Mouse (Mus musculus) kidney, postnatal 10 days (tissue): ENCODE data around the gene Eci3.
A peak's percentile ranks its signal among the peaks of the same experiment; 100 is the strongest.
"Not testable (repeated sequence)": the region's sequence is repeated elsewhere in the genome, so short reads cannot be mapped to it uniquely, and the experiment has no call there.

Source experiments
- DNase-seq: peaks from one replicate; pipeline ENCODE4 v3.0.0; 2021; ENCODE audit warnings: mixed read lengths

The Eci3 gene

DNA sequence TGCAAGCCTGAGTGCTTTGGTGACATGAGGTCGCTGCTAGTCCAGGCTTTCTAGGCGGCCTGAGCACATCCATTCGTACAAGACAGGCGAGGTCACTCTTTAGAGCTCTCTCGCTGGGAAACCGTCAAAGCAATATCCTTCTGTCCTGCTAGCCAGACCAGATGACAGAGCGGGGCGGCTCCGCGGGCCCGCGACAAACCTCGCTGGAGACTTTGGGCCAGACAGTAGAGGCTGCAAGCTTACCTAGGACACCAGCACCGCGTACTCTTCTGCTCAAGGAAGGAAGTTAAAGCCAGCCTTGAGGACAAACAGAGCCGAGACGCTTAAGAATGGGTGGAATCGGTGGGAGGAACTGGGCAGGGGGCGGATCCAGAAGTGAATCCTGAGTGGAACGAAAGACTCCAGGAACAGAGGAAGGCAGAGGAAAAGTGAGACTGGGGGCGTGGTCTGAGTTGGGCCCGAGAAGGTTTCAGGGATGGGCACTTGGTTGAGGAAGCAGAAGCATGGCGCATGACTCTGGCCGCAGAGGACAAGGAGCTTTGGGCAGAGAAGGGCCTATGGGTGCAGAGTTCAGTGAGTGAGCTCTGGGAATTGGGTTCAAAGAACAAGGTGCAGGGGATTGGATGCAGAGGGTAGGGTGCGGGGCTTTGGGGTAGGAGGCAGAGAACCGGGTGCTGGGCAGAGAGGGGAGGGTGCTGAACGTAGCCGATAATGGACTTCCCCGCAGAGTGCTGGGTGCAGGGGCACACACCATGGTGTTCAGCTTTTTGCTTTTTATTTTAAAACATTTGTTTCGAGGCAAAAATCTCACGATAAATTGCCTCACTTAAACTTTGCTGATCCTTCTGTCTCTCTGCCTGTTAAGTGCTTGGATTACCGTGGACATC, at the start of gene Eci3:
Gene Eci3, minus strand, starts transcription at position 300 of the 887 bp plus-strand sequence.
- peak; percentile 81 for DNase-seq

DNA sequence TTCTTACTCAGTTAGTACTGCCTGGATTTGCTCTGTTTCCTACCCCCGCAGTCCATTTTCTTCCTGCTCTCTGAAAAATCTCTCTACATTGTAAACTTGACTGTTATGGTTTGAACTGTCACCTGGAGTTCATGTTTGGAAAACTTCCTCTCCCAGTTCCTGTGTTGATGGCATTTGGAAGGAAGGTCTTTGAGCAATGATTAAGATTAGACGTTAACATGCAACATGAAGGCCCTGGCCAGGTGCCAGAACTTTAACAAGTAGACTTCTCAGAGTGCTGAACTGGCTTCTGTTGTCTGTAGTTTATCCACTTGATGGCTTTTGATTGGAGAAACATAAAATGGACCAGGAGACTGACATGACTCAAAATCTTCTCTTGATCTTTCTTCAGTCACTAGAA, 32.3 kb upstream of the Eci3 start:
- DNase-seq = peak; percentile 71

DNA sequence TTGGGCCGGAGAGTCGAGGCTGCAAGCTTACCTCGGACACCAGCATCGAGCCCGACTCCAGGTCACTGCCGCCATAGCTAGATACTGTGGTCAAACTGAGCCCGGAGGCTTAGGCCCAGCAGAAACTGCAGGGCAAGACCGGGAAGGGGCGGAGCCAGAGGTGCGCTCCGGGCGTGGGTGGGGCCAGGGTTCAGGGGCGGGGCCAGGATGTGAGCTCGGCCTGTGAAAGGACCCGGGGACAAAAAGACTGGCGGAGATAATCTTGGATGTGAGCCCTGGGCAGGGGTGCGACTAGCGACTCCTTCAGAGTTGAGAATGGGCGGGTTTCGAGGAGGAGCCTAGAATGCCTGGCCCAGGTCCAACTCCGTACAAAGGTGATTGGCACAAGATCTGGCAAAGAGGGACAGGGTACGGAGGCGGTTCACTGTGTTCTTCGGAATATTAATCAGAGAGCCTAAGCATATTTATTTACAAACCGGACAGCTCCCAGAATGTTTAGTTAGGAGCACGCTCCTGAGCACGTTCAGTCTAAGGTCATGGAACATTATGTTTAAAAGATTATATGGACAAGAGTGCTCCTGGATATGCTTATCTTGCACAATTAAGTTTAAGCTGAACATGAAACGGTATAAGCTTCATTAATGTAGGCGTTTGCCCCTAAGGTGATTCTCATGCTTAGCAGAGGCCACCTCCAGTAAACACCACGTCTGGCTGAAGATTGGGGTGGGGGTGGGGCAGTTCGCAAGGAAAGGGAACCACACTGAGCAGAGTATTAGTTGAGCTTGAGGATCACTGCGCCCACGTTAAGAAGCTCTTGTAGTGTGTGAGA, 30.6 kb upstream of the Eci3 start:
- DNase-seq = peak; percentile 99

DNA sequence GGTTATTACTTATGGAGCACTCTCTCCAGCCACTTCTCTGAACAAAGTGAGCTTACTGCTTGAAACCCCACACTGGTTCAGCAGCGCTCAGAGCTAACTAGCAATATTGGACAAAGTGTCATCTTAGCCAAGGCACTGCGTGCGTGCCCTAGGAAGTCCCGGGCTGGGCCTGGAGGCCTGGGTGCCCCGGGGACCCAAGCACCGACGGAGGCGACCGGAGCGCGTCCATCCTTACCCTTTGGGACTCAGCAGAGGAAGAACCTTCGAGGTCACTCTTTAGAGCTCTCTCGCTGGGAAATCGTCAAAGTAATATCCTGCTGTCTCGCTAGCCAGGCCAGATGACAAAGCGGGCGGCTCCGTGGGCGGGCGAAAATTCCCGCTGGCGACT, 30.0 kb upstream of the Eci3 start:
- DNase-seq = no peak

DNA sequence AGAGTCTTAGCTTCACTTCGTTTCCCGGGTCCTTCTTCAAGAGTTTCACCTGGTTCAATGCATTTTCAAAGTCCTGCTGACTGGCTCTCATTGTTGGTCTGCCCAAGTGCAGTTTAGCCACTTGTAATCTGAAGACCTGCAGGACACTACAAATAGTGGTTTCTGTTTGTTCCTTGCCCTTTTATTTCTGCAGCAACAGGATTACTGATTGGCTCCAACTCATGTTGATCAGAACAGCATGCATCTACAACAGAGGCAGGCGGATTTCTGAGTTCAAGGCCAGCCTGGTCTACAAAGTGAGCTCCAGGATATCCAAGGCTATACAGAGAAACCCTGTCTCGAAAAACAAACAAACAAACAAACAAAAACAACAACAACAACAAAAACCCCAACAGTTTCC, 29.5 kb upstream of the Eci3 start:
- DNase-seq = no peak

DNA sequence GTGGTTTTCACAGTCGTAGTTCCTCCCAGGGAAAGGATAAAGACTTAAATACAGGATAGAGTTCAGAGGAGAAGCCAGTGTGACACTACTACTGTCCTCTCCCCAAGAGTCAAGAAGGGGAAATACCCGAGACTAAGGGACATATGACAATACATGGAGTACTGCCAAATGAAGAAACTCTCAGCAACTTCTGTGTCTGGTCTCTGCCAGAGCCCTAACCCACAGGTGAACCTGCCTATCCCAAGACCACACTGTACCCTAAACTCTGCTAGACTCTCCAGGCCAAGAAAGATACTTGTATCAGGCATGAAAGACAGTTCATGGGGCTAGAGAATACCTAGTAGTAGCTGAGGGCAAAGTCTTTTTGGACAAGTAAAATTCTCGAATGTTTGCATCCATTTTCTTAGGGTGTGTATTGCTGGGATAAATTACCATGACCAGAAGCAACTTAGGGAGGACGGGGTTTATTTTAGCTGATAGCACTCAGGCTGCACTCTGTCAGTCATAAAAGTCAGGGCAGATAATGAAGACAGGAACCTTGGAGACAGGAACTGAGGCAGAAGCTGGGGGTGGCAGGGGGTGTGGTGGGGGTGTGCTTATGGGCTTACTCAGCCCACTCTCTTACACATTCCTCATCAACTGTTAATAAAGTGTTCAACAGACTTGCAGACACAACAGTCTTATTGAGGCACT, 28.1 kb upstream of the Eci3 start:
- no peak for DNase-seq

DNA sequence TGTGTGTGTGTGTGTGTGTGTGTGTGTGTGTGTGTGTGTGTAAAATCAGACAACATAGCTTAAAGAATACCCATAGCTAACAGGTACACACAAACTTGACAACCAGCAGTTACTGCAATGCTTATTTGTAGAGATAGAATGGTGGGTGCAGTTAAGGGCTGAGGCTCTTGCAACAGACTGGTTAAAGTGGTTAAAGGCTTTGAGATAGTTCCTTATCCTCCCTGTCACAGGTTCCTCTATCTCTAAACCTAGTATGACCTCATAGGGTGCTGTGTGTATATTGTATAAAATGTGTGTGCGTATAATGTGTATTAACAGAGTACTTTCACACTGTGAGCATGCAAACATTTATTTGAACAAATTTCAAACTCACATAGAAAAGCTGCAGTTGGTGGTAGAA, 19.9 kb upstream of the Eci3 start:
- not testable (repeated sequence) for DNase-seq

DNA sequence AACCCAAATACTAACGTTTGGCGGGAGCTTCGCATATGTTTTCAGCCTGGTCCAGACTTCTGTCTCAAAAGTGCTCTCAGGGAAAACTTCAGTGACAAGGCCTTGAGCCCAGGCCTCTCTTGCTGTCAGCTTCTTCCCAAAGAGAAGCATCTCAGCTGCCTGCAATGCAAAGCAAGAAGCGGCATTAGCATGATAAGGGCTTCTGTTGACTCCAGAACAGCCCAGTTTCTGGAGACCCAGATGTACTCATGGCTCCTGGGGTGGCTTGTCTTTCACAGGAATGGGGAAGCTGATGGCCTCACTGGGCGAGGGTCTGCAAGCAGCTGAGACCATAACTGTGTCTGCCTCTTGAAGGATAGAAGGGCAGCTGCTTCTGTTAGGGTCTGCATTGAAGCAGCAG, 15.0 kb upstream of the Eci3 start:
- not testable (repeated sequence) for DNase-seq

DNA sequence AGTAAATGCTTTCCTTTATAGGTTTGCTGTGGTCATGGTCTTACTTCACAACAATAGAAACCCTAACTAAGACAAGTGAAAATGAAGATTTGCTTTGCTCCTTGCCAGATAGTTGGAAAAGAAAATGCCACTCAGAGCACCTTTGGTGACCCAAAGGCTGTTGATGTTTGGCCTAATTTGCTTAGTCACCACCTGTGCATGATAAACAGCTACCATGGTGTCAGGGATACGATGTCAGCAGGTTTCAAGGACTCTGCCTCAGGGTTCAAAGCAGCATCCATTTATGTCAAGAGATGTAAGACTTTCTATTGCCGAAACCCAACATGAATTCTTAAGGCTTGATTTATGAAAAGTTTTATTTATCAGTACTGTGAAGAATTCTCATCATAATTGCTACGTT, 13.8 kb upstream of the Eci3 start:
- DNase-seq = no peak

DNA sequence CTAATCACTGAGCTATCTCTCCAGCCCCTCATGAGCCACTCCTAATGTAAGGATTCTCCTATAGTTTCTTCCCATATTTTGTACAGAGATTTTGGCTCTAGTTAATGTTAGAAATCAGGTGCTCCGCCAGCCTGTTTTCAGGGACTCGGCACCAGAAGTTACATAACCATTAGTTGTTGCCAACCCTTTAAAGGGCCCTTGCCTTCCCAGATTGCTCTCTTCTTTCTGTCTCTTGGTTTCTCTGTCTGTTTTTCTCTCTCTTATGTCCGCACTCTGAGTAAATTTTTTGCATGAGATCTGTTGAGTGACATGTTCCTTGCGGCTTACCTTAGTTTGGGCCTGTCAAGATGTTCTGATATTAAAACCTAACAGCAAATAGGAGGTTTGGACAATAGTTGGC, 12.5 kb upstream of the Eci3 start:
- no peak for DNase-seq

DNA sequence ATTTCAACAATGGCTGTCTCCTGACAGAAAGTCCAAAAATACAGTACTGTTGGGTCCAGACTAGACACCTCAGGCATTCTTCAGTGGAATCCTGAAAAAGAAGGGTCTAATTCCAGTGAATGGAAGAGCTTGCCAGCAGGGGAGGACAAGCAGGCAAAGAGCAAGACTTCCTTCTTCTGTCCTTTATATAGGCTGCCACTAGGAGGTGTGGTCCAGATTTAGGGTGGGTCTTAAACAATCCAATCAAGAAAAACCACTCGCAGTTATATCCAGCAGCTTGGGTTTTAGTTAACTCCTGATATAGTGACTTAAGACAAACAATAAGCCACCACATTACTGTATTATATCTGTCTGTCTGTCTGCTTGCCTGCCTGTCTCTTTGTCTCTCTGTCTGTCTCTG, 10.2 kb upstream of the Eci3 start:
- no peak for DNase-seq

DNA sequence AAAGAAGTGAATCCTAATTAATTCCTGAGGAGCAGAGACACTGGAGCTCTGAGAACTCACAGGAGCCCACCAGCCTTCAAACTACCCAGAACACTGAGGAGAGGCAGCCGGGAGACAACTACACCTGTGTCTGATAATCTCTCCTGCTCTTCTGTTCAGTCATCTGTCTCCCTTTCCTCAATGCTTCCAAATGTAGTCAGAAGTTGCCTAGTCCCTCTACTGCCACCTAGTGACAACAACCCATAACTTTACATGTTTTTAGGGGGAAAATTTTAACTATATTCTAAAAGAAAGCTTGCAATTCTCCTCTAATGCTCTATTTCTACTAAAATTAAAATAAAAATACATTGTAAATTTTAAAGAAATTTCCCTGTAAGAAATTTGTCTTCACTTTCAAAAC, 9.5 kb upstream of the Eci3 start:
- DNase-seq = no peak

DNA sequence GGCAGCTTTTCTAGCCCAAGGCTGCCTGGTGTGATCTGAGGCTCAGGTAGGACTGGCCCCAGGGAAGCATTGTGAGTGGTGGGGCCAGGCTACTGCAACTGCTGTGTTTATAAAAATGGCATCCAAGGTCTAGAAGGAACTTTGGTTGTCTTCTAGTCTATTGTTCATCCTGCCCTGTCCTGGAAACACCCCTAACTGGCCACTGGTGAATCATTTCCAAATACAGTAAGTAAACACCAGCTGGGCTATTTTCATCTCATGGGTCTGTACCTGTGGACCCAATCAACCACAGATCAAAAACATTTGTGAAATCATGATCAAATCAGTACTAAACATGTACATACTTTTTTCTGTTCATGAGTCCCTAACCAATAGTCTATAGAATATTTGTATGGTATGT, 8.8 kb upstream of the Eci3 start:
- DNase-seq = not testable (repeated sequence)

DNA sequence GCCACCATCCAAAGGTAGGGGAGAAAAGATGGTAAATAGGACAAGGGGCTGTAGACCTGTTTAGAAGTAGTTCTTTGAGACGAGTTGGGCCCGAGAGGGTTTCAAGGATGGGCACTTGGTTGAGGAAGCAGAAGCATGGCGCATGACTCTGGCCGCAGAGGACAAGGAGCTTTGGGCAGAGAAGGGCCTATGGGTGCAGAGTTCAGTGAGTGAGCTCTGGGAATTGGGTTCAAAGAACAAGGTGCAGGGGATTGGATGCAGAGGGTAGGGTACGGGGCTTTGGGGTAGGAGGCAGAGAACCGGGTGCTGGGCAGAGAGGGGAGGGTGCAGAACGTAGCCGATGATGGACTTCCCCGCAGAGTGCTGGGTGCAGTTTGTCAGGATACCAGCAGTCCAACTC, 2.0 kb upstream of the Eci3 start:
- DNase-seq = not testable (repeated sequence)

DNA sequence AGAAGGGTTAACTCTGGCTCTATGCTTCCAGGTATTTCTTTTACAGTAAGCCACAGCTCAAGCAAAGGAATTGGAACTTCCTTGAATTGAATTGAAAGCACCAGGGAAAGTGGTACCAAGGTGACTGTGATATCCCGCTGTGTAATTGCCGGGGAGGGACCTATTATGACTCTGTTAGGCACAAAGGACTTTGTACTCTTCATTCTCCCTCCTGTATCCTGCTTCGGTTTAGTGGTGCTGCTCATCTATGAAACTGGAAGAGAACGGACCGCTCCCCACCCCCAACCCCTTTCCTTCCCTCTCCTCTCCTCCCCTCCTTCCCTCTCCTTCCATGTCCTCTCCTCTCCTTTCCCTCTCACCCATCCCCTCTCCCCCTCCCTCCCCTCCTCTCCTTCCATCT, 1.3 kb upstream of the Eci3 start:
- no peak for DNase-seq

DNA sequence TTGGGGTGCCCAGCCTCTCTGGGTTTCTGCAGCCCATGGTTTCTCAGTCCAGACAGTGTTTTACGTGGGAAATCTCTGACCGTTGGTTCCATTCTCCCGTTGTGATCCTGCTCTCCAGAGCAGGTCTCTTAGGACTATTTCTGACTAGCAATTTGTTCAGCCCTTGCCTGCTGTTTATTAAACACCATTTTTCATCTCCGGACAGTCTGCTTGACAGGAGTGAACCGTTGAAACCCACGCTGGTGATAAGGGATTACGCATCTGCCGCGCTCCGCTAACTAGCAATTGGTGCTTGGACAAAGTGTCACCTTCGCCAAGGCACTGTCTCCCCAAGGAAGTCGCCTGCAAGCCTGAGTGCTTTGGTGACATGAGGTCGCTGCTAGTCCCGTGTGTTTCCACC, 809 bp upstream of the Eci3 start:
- no peak for DNase-seq

DNA sequence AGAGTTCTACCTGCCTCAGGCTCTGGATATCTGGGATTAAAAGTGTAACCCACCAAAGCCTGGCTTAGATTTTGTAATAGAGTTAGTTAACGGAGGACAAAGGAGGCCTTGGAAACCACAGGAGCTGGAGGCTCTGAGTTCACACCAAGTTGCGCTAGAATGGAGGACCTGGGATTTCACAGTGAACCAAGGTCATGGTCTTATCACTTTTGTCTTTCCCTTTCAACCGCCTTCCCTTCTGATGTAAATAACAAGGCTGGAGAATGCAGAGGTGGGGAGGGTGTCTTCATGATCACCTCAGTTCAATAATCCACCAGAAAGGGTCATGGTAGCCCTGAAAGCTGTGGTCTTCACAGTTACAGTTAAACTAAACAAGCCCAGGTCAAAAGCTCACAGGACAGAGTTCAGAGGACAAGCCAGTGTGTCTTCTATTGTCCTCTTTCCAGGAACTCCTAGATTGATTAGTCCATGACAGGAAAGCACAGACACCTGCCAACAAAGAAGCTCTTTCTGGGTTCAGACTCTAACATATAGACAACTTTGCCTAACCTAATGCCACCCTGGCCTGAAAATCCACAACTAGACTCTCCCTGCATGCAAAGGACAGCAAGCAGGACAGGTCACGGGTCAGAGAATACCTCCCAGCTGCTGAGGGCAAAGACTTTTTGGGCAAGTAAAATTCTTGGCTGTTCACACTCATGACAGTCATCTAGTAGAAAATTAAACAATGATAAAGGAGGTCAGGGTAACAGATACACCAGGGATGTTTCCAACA, 2.4 kb downstream of the Eci3 start:
- DNase-seq = peak; percentile 21

DNA sequence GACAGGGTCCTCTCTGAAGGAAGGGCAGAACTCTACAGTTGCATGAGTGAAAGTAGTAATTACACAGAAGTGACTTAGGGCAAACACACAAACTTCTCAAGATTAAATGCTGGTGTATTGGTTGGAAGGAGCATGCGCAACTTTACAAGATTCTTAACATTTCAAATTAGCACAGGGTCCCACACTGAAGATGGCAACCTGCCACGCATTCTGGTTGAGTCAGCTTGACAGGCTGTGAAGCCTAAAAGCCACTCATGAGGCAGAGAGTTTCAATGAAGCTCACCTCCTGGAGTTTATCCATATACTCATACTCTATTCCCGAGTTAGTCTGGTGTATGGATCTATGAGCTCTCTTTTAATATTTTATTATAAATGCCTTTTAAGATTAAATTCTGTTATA, 5.5 kb downstream of the Eci3 start:
- DNase-seq = peak; percentile 39

DNA sequence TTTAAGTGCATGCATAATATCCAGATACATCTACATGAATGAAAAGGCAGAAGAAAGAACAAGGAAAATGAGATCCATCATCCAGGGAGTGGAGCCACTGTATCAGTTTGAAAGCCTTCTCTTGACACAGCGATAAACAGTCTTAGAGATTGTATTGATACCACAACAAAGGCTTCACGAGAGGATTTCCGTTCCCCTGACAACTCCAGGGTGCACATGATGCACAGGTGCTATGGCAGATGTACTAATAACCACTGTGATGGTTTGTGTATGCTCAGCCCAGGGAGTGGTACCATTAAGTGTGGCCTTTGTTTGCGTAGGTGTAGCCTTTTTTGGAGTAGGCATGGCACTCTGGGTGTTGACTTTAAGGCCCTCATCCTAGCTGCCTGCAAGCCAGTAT, 6.7 kb downstream of the Eci3 start:
- no peak for DNase-seq

DNA sequence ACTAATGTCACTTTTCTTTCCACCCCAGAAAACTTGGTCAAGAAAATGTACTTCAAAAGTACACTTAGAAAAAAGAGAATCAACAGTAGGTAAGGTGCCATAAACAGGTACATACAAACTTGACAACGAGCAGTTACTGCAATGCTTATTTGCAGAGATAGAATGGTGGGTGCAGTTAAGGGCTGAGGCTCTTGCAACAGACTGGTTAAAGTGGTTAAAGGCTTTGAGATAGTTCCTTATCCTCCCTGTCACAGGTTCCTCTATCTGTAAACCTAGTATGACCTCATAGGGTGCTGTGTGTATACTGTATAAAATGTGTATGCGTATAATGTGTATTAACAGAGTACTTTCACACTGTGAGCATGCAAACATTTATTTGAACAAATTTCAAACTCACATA, 12.2 kb downstream of the Eci3 start:
- DNase-seq = not testable (repeated sequence)

DNA sequence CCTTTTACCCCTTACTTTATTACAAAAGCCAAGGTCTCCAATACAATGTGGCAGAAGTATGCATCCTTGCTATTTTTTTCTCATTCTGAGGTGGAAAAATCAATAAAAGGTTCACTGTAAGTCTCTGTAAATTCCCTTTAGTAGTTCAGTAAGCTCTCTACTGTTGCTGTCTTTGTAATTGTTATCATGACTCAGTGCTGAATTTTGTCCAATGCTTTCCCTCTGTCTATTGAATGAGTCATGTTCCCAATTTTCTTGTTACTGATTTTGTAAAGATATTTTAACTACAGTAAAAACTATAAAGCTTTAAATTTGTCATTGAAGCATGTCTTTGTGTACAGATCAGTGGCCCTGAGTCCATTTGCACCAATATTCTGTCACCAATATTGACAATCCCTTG, 21.2 kb downstream of the Eci3 start:
- DNase-seq = no peak

DNA sequence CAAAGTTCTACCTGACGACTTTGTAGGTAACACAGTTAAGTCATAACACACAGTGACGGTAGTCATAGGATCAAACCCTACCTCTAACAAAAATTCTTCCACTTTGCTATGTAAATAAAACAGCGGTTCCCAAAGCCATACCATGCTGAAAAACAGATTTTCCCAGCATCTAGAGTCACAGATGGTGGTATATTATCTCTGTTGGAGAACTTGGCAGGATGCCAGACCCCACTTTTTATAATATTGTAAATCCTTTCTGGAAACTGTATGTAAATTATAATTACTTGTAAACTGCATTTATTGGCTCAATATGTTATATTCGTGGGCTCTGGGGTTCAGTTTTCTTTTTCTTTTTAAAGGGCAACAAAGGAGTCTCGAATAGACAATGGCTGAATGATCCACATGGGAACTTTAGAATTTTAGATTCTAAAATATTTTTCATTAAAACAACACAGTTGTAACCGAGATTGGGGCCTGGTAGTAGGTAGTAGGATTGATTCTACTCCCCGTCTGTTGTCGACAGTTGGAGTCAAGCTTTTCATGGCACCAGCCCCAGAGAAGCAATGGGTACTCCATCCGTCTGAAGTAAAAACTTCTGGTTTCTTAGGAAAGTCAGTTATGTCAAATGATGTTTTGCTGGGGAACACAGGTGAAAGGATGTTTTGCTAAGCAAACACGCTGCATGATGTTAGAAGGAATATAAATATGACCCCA, 28.5 kb downstream of the Eci3 start:
- no peak for DNase-seq
